Mouse (Mus musculus) left cerebral cortex, adult 2 months (tissue): ENCODE measurements around the gene Sept11. TPM values are rescaled to one million over a fixed set of nuclear protein-coding genes. Genes with fewer than 3 reads are reported as not detected.
A peak's percentile ranks its signal among the peaks of the same experiment; 100 is the strongest.

Experiments
- DNase-seq, 2 experiments: peaks; one replicate each; pipeline ENCODE4 v3.0.0; 2021 to 2022; ENCODE audit warnings: low spot score in 2 of 2, mixed read lengths in 1 of 2; ENCODE audit errors: extremely low spot score in 1 of 2
- H3K27ac ChIP-seq: fragments of 200-600 bp; 2 replicates; pipeline ENCODE4 v1.8.1; 2022
- H3K4me3 ChIP-seq: fragments of 200-600 bp; 2 replicates; pipeline ENCODE4 v1.8.1; 2022
- CTCF ChIP-seq: fragments of 200-600 bp; IDR thresholded peaks from 2 replicates; pipeline ENCODE4 v1.8.1; 2022; ENCODE audit warnings: antibody characterized with exemption, mild to moderate bottlenecking, moderate library complexity
- intact Hi-C: fragments of 180-260 bp; cut with DNase I; formaldehyde crosslinking; loops from one replicate; pipeline ENCODE4 v1.15.1; 2025
- total RNA-seq, 2 experiments: library from RNA; stranded (reverse); gene quantifications; 2 replicates each; pipeline ENCODE4 v1.2.3; 2021

Gene Sept11
- total RNA-seq, 2 experiments from 2014 or later, result 197 to 203 TPM

GRCm38 (mm10) chr5:93151985-93152384 is 58.7 kb downstream of the Sept11 start:
- intact Hi-C loops, result no loop called here
- H3K27ac ChIP-seq, result no peak overlapping the region
- no peak overlapping the region for H3K4me3 ChIP-seq
- TF ChIP-seq CTCF, result no peak
- no peak for DNase-seq

DNA sequence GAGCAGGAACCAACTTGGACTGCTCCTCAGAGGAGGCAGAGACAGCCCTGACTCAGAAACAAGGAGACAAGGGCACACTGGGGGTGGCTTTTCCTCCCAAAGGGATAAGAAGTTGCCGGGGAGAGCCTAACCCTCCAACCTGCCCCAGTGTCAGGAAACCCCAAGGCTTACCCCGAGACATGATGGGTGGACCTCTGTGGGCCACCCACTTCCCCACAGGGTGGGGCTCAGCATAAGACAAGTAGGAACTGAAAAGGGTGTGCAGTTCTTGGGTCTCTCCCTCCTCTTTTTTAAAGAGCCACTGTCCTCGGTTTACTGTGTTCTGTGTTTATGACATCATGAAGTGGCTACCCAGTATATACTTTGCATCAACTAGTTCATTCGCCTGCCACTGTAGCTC is 59.2 kb downstream of the Sept11 start:
- Histone ChIP-seq H3K27ac (peak overlapping the region; percentile 41; the same call in 1 of the 2 replicates), H3K4me3 (no peak overlapping the region)
- DNase-seq, result no peak
- intact Hi-C loops, result no loop called here
- no peak for TF ChIP-seq CTCF

GRCm38 (mm10) chr5:93154401-93154800 is 61.2 kb downstream of the Sept11 start:
- Histone ChIP-seq H3K4me3 (no peak overlapping the region), H3K27ac (no peak overlapping the region)
- intact Hi-C loops, result no loop called here
- no peak for DNase-seq
- TF ChIP-seq CTCF, result no peak

- Histone ChIP-seq H3K27ac (no peak overlapping the region), H3K4me3 (no peak overlapping the region)
- intact Hi-C loops, result loop anchor here (2.0 to 5.0 kb wide), 5 partner anchors 71 to 486 kb away; partner anchors contain the start of genes Ccdc158, Sept11 and Sowahb
- TF ChIP-seq CTCF, result peak; percentile 61
- peak; percentile 45 to 56 for DNase-seq
Measured at GRCm38 (mm10) chr5:93163541-93163940, 70.3 kb downstream of the Sept11 start.

GRCm38 (mm10) chr5:93167919-93168516 is 74.8 kb downstream of the Sept11 start:
- peak; percentile 34 for TF ChIP-seq CTCF
- DNase-seq, result no peak
- Histone ChIP-seq H3K4me3 (no peak overlapping the region), H3K27ac (no peak overlapping the region)
- intact Hi-C loops, result no loop called here

DNA sequence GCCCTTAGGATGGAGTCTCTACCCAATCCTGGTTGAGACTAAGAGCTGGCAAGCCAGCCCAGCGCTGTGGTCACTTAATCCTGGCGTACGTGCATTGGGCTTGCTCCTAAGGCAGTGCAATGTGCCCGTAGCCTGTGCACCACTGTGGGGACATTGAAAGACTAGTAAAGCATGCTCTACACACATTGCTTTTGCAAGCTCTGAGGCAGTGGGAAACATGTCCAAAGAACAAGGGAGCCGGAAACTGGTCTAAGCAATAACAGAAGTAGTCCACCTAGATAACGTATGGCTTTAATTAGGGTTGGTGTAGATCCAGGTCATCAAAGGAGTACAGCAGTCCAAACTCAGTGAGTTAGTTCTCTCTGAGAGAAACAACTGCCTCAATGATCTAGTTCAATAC is 75.4 kb downstream of the Sept11 start:
- no peak overlapping the region for H3K4me3 ChIP-seq
- no peak for DNase-seq
- intact Hi-C loops, result no loop called here
- TF ChIP-seq CTCF, result no peak
- H3K27ac ChIP-seq, result no peak overlapping the region

DNA sequence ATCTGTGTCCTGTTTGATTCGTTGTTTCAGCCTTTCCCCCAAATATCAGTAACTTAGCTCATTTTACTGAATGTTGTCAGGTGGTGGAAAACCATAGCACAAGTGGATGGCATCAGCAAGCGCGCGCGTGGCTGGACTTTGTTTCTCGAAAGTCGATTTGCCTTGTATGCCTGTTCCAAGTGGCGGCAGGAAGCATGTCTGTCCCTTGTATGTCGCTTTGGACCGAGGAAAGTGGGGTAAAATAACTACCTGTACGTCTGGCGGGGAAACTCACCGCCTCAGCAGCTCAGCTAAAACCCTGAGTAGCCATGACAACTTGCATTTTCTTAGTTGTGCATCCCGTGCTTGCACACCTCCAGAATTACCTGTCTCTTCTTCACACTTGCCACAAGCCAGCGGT is 78.2 kb downstream of the Sept11 start:
- DNase-seq, result no peak
- Histone ChIP-seq H3K4me3 (no peak overlapping the region), H3K27ac (no peak overlapping the region)
- TF ChIP-seq CTCF, result no peak
- intact Hi-C loops, result no loop called here

- intact Hi-C loops, result no loop called here
- Histone ChIP-seq H3K27ac (no peak overlapping the region), H3K4me3 (no peak overlapping the region)
- TF ChIP-seq CTCF, result no peak
- DNase-seq, result no peak
Measured at GRCm38 (mm10) chr5:93172536-93172935, 79.3 kb downstream of the Sept11 start.

- H3K4me3 ChIP-seq, result no peak overlapping the region
- TF ChIP-seq CTCF, result no peak
- H3K27ac ChIP-seq, result no peak overlapping the region
- intact Hi-C loops, result loop anchor here (5.0 kb wide), 1 partner anchor 148 kb away; no protein-coding TSS in a partner anchor
- DNase-seq, result no peak
Measured at GRCm38 (mm10) chr5:93174675-93175074, 81.4 kb downstream of the Sept11 start.

GRCm38 (mm10) chr5:93178616-93179015 is 85.4 kb downstream of the Sept11 start:
- TF ChIP-seq CTCF, result no peak
- intact Hi-C loops, result loop anchor here (5.0 kb wide), 1 partner anchor 144 kb away; no protein-coding TSS in a partner anchor
- no peak for DNase-seq
- Histone ChIP-seq H3K4me3 (no peak overlapping the region), H3K27ac (no peak overlapping the region)

DNA sequence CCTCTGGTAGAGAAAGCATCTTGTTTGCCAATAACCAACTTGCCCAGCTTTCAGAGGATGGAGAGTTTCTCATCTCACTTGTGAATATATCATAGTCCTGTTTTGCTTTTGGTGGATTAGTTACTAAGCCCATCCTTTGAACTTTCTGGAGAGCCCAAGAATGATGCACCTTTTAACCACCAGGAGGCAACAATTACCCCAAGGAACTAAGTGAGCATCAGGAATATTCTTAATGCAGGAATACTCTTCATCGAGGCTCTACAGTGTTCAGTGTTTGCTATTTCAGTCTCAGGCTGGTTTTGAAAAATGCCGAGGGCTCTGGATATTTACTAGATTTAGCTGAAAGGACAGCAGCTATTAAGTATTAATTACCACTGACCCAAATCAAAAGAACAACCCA is 87.0 kb downstream of the Sept11 start:
- intact Hi-C loops, result no loop called here

GRCm38 (mm10) chr5:93183311-93183710 is 90.1 kb downstream of the Sept11 start:
- Histone ChIP-seq H3K27ac (no peak overlapping the region), H3K4me3 (no peak overlapping the region)
- no peak for DNase-seq
- TF ChIP-seq CTCF, result no peak
- intact Hi-C loops, result no loop called here

More for the DNA sequence above, 87.0 kb downstream of the Sept11 start:
- peak; percentile 61 for TF ChIP-seq CTCF
- DNase-seq, result no peak
- Histone ChIP-seq H3K4me3 (no peak overlapping the region), H3K27ac (no peak overlapping the region)

GRCm38 (mm10) chr5:93184548-93184947 is 91.3 kb downstream of the Sept11 start:
- no peak for DNase-seq
- Histone ChIP-seq H3K4me3 (no peak overlapping the region), H3K27ac (no peak overlapping the region)
- intact Hi-C loops, result no loop called here
- no peak for TF ChIP-seq CTCF
